Mouse (Mus musculus) MEL-GATA-1-ER (cell line): Measurements from ENCODE around the gene Got2.
"Not testable (repeated sequence)": the region's sequence is repeated elsewhere in the genome, so short reads cannot be mapped to it uniquely, and the experiment has no call there.

Experiments
- DNase-seq: peaks from one replicate; pipeline ENCODE4 v3.0.0-alpha.2; 2012; ENCODE audit warnings: low read depth; ENCODE audit errors: extremely low read depth

Got2 gene

GRCm38 (mm10) chr8:95871690-95872089 is 16.7 kb downstream of the Got2 start:
- DNase-seq: no peak

- not testable (repeated sequence) for DNase-seq
Observed at GRCm38 (mm10) chr8:95864851-95865250, 23.5 kb downstream of the Got2 start.

GRCm38 (mm10) chr8:95863761-95864440 is 24.4 kb downstream of the Got2 start:
- not testable (repeated sequence) for DNase-seq

- DNase-seq: no peak
Observed at GRCm38 (mm10) chr8:95854174-95854573, 34.2 kb downstream of the Got2 start.

- DNase-seq: peak; percentile 70
Observed at GRCm38 (mm10) chr8:95853102-95853843, 35.1 kb downstream of the Got2 start, which contains the start of gene Slc38a7. Gene Slc38a7 (minus strand): TSS chr8:95853539.

GRCm38 (mm10) chr8:95852290-95852689 is 36.1 kb downstream of the Got2 start:
- DNase-seq: no peak

- DNase-seq: no peak
Observed at GRCm38 (mm10) chr8:95850326-95850725, 38.0 kb downstream of the Got2 start.

GRCm38 (mm10) chr8:95848734-95849464 is 39.4 kb downstream of the Got2 start:
- DNase-seq: no peak

- DNase-seq: peak; percentile 85
Observed at GRCm38 (mm10) chr8:95848061-95848551, 40.2 kb downstream of the Got2 start.

- no peak for DNase-seq
Observed at GRCm38 (mm10) chr8:95845026-95845425, 43.3 kb downstream of the Got2 start.

GRCm38 (mm10) chr8:95843968-95844367 is 44.4 kb downstream of the Got2 start:
- DNase-seq: no peak

GRCm38 (mm10) chr8:95841436-95841835 is 46.9 kb downstream of the Got2 start:
- no peak for DNase-seq

- no peak for DNase-seq
Observed at GRCm38 (mm10) chr8:95839289-95839688, 49.1 kb downstream of the Got2 start.

- DNase-seq: no peak
Observed at GRCm38 (mm10) chr8:95837266-95837665, 51.1 kb downstream of the Got2 start.

GRCm38 (mm10) chr8:95835891-95836290 is 52.5 kb downstream of the Got2 start:
- no peak for DNase-seq

- DNase-seq: no peak
Observed at GRCm38 (mm10) chr8:95833435-95833984, 54.8 kb downstream of the Got2 start.

GRCm38 (mm10) chr8:95832603-95833434 is 55.5 kb downstream of the Got2 start:
- DNase-seq: peak; percentile 64

GRCm38 (mm10) chr8:95830144-95830543 is 58.2 kb downstream of the Got2 start:
- no peak for DNase-seq

GRCm38 (mm10) chr8:95825162-95825561 is 63.2 kb downstream of the Got2 start, which contains the start of gene Sap18b:
Gene Sap18b (plus strand): TSS chr8:95825346.
- DNase-seq: not testable (repeated sequence)

- DNase-seq: no peak
Observed at GRCm38 (mm10) chr8:95822699-95823098, 65.6 kb downstream of the Got2 start.

- no peak for DNase-seq
Observed at GRCm38 (mm10) chr8:95822096-95822495, 66.3 kb downstream of the Got2 start.
